ENCODE assay signal across 8 mouse cellular contexts in the genomic region with DNA sequence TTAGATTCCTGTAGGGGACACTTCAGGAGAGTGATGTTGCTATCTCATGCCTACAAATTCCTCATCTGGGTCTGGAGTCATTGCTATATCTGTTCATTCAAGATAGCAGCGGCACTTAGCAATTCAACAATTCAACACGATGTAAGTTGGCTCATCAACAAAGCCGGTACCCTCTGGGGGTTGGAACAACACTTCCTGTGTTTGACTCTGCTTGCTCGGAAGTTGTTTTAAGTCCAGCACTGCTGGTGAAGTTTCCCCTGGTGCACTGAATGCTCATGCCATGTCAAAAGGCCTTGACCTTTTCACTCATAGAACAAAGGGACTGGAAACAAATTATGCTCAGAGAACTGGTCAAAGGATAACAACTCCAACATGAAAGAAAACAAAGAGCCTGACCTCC.
DNase-seq lines count a peak whose midpoint lies in the region; ATAC-seq lines count a peak whose summit lies in the region.
"Had no signal": no experiment of that assay in that cellular context is flagged by ENCODE, and none has a peak within 500 bp of the region (broad histone marks: within the 10 kb centered on the region; RNA-seq: fewer than 3 reads in every experiment).

No protein-coding gene starts in this region.

- no peak overlapping the region for H3K4me3 ChIP-seq in liver, embryonic 11.5 days (ENCODE audit: low read depth, low read length)
- no peak overlapping the region for H3K4me3 ChIP-seq in liver, embryonic 12.5 days
- no peak overlapping the region for H3K4me3 ChIP-seq in hindbrain, embryonic 14.5 days (replicated peaks; ENCODE audit: low read length)
- no peak overlapping the region for H3K4me3 ChIP-seq in neural tube, embryonic 14.5 days (ENCODE audit: low read depth, low read length)

- H3K27me3 ChIP-seq in liver, embryonic 11.5 days (replicated peaks; ENCODE audit: control insufficient read depth, insufficient read depth, low read length) = no peaks in the 10 kb centered on the region
- no peaks in the 10 kb centered on the region for H3K27me3 ChIP-seq in liver, embryonic 12.5 days (replicated peaks)
- no peaks in the 10 kb centered on the region for H3K27me3 ChIP-seq in hindbrain, embryonic 14.5 days (ENCODE audit: control insufficient read depth, insufficient read depth, low read length)
- no peaks in the 10 kb centered on the region for H3K27me3 ChIP-seq in neural tube, embryonic 14.5 days (ENCODE audit: control insufficient read depth, insufficient read depth, low read length)

- no peaks in the 10 kb centered on the region for H3K36me3 ChIP-seq in liver, embryonic 11.5 days (ENCODE audit: control insufficient read depth, insufficient read depth, low read length)
- no peaks in the 10 kb centered on the region for H3K36me3 ChIP-seq in liver, embryonic 12.5 days
- H3K36me3 ChIP-seq in hindbrain, embryonic 14.5 days (replicated peaks; ENCODE audit: control insufficient read depth, insufficient read depth) = no peaks in the 10 kb centered on the region
- no peaks in the 10 kb centered on the region for H3K36me3 ChIP-seq in neural tube, embryonic 14.5 days (ENCODE audit: control insufficient read depth, insufficient read depth, low read length)

- H3K4me1 ChIP-seq in liver, embryonic 11.5 days (replicated peaks; ENCODE audit: control insufficient read depth, insufficient read depth, low read length) = no peaks in the 10 kb centered on the region
- H3K4me1 ChIP-seq in liver, embryonic 12.5 days = no peaks in the 10 kb centered on the region
- no peaks in the 10 kb centered on the region for H3K4me1 ChIP-seq in hindbrain, embryonic 14.5 days (replicated peaks; ENCODE audit: control insufficient read depth, insufficient read depth, low read length)
- no peaks in the 10 kb centered on the region for H3K4me1 ChIP-seq in neural tube, embryonic 14.5 days (ENCODE audit: control insufficient read depth, insufficient read depth, low read length)

- no peak overlapping the region for H3K4me2 ChIP-seq in liver, embryonic 11.5 days
- no peak overlapping the region for H3K4me2 ChIP-seq in liver, embryonic 12.5 days
- no peak overlapping the region for H3K4me2 ChIP-seq in hindbrain, embryonic 14.5 days (replicated peaks)
- H3K4me2 ChIP-seq in neural tube, embryonic 14.5 days (ENCODE audit: low read depth, low read length) = no peak overlapping the region

- H3K27ac ChIP-seq in liver, embryonic 11.5 days (ENCODE audit: low read depth, low read length) = no peak overlapping the region
- H3K27ac ChIP-seq in liver, embryonic 12.5 days = no peak overlapping the region
- no peak overlapping the region for H3K27ac ChIP-seq in hindbrain, embryonic 14.5 days
- H3K27ac ChIP-seq in neural tube, embryonic 14.5 days (ENCODE audit: low read depth, low read length) = no peak overlapping the region

- ATAC-seq in liver, embryonic 11.5 days (replicated peaks; ENCODE audit: low FRiP score) = peak; percentile 34
- ATAC-seq in liver, embryonic 12.5 days = no peak
- ATAC-seq in hindbrain, embryonic 14.5 days (ENCODE audit: low FRiP score) = peak; percentile 37; the same call in 1 of the 2 replicates
- peak; percentile 41 for ATAC-seq in neural tube, embryonic 14.5 days (ENCODE audit: low read depth)

- DNase-seq in liver, embryonic 11.5 days (ENCODE audit: low spot score) = no peak
- peak; percentile 87 for DNase-seq in embryo, embryonic 10.5 days (ENCODE audit: low spot score)
- DNase-seq in hindbrain, embryonic 14.5 days (ENCODE audit: low spot score) = no peak
- no peak for DNase-seq in gastrocnemius, adult 8-10 months (ENCODE audit: low spot score in 2 of 2)
- DNase-seq in right cerebral cortex, adult 18-20 months = no peak
- DNase-seq: kidney, adult 2 months had no signal

- no peaks in the 10 kb centered on the region for H3K9me3 ChIP-seq in liver, embryonic 11.5 days (ENCODE audit: control insufficient read depth, low read length)
- no peaks in the 10 kb centered on the region for H3K9me3 ChIP-seq in liver, embryonic 12.5 days (replicated peaks)
- H3K9me3 ChIP-seq in hindbrain, embryonic 14.5 days (ENCODE audit: control insufficient read depth, low read length) = no peaks in the 10 kb centered on the region
- H3K9me3 ChIP-seq in neural tube, embryonic 14.5 days (ENCODE audit: control insufficient read depth, low read length) = no peaks in the 10 kb centered on the region

- H3K9ac ChIP-seq in liver, embryonic 11.5 days (ENCODE audit: low read depth, low read length) = no peak overlapping the region
- H3K9ac ChIP-seq in liver, embryonic 12.5 days = no peak overlapping the region
- no peak overlapping the region for H3K9ac ChIP-seq in hindbrain, embryonic 14.5 days
- no peak overlapping the region for H3K9ac ChIP-seq in neural tube, embryonic 14.5 days (replicated peaks; ENCODE audit: low read depth, low read length)

- WGBS in liver, embryonic 11.5 days = 27% methylated on average over 4 of the region's 4 CpGs
- WGBS in liver, embryonic 12.5 days (ENCODE audit: insufficient replicate concordance) = 17% methylated on average over 4 of the region's 4 CpGs
- 5% methylated on average over 4 of the region's 4 CpGs for WGBS in hindbrain, embryonic 14.5 days
- WGBS in neural tube, embryonic 14.5 days = 5% methylated on average over 4 of the region's 4 CpGs
